Mouse (Mus musculus): Measurements from ENCODE around the gene Jak3. TPM values are rescaled to one million over a fixed set of nuclear protein-coding genes. Genes with fewer than 3 reads are reported as not detected.
A peak's percentile ranks its signal among the peaks of the same experiment; 100 is the strongest.
"Not testable (repeated sequence)": the region's sequence is repeated elsewhere in the genome, so short reads cannot be mapped to it uniquely, and the experiment has no call there.

Jak3 gene
- polyA plus RNA-seq, 1 experiment from 2014 or later = 3.5 TPM

DNA sequence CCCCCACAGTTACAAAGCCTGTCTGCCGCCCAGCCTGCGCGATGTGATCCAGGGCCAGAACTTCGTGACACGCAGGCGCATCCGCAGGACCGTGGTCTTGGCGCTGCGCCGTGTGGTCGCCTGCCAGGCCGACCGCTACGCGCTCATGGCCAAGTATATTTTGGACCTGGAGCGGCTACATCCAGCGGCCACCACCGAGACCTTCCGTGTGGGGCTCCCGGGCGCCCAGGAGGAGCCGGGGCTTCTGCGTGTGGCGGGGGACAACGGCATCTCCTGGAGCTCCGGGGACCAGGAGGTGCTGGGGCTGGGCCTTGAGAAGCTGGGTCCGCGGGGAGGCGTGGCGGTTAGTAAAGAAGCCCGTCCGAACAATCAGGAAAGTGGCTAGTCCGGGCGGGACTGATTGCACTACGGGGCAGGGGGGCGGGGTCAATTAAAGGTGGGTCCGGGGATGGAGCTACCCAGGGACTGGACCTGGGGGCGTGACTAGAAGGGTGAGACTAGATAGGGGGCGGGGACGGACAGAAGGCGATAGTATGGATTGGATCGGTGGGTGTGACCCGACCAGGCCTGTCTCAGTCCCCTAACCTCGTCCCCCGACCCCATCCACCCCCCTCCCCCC, 3.6 kb downstream of the Jak3 start:
- Histone ChIP-seq H3K9me3 (no peaks in the 10 kb centered on the region), H3K27me3 (peaks cover 98% of the 10 kb centered on the region), H3K27ac (no peak overlapping the region), H3K9ac (no peak overlapping the region), H3K4me3 (peak overlapping the region; percentile 33), H3K4me1 (replicated peaks) (peaks cover 31% of the 10 kb centered on the region), H3K4me2 (peak overlapping the region; percentile 51), H3K36me3 (no peaks in the 10 kb centered on the region)
- 1% methylated on average over 43 of the region's 46 CpGs for WGBS
- no peak for ATAC-seq (ENCODE audit: low FRiP score)

- H3K4me2 ChIP-seq = no peak overlapping the region
- H3K4me1 ChIP-seq (replicated peaks) = peaks cover 35% of the 10 kb centered on the region
- H3K9me3 ChIP-seq = no peaks in the 10 kb centered on the region
- H3K36me3 ChIP-seq = no peaks in the 10 kb centered on the region
- peak overlapping the region; percentile 8; the same call in 1 of the 2 replicates for H3K4me3 ChIP-seq
- H3K27ac ChIP-seq = no peak overlapping the region
- WGBS = 4% methylated on average over 21 of the region's 21 CpGs
- H3K27me3 ChIP-seq = peaks cover 99% of the 10 kb centered on the region
- no peak overlapping the region for H3K9ac ChIP-seq
- ATAC-seq (ENCODE audit: low FRiP score) = no peak
These were observed 4.4 kb downstream of the Jak3 start for GRCm38 (mm10) chr8:71680471-71680870.

DNA sequence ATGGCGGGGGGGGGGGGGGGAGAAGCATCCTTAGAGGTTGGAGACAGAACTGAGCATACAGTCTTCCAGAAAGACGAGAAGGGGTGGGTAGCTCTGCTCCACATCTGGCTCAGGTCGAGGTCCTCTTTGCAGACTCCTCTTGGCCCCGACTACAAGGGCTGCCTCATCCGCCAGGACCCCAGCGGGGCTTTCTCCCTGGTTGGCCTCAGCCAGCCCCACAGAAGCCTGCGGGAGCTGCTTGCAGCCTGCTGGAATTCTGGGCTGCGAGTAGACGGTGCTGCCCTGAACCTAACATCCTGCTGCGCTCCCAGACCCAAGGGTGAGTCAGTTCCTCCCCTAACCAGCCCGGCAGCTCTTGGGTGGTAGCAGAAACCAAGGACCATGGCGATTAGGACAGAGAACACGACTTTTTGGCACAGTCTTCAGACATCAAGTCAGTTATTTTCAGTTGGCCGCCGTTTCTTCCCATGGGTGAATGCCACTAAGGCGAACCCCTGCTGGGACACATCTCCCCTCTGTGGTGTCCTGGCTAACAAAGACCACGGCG, 5.3 kb downstream of the Jak3 start:
- ATAC-seq (ENCODE audit: low FRiP score) = no peak
- peaks cover 37% of the 10 kb centered on the region for H3K4me1 ChIP-seq (replicated peaks)
- no peak overlapping the region for H3K9ac ChIP-seq
- no peak overlapping the region for H3K27ac ChIP-seq
- no peaks in the 10 kb centered on the region for H3K9me3 ChIP-seq
- 6% methylated on average over 17 of the region's 18 CpGs for WGBS
- no peaks in the 10 kb centered on the region for H3K36me3 ChIP-seq
- H3K4me3 ChIP-seq = no peak overlapping the region
- H3K4me2 ChIP-seq = no peak overlapping the region
- H3K27me3 ChIP-seq = peaks cover 99% of the 10 kb centered on the region

- peaks cover 100% of the 10 kb centered on the region for H3K27me3 ChIP-seq
- H3K4me2 ChIP-seq = no peak overlapping the region
- H3K4me1 ChIP-seq (replicated peaks) = peaks cover 45% of the 10 kb centered on the region
- H3K9ac ChIP-seq = no peak overlapping the region
- no peaks in the 10 kb centered on the region for H3K36me3 ChIP-seq
- H3K9me3 ChIP-seq = no peaks in the 10 kb centered on the region
- H3K4me3 ChIP-seq = no peak overlapping the region
- 57% methylated on average over 12 of the region's 12 CpGs for WGBS
- no peak for ATAC-seq (ENCODE audit: low FRiP score)
- no peak overlapping the region for H3K27ac ChIP-seq
These were observed 6.7 kb downstream of the Jak3 start for GRCm38 (mm10) chr8:71682832-71683231.

DNA sequence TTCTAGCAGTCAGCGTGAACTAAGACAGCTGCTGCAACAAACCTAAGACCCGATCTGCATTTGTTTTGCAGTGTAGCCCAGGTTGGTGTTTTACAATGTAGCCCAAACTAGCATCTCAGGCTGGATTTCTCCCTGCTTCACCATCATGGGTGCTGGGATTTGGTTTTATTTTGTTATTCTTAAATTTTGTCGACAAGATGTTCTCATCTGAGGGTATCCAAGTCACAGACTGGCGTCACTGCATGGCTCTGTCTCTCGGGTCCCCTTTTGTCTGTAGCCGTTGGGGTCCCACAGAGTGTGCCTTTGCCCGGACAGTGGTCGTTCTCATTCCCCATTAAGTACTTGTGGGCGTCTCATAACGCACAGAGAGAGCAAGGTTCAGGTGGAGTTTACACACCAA, 8.6 kb downstream of the Jak3 start:
- Histone ChIP-seq H3K4me3 (no peak overlapping the region), H3K27me3 (peaks cover 100% of the 10 kb centered on the region), H3K4me1 (replicated peaks) (peaks cover 44% of the 10 kb centered on the region), H3K4me2 (no peak overlapping the region), H3K27ac (no peak overlapping the region), H3K9me3 (no peaks in the 10 kb centered on the region), H3K9ac (no peak overlapping the region), H3K36me3 (no peaks in the 10 kb centered on the region)
- WGBS = 15% methylated on average over 10 of the region's 10 CpGs
- ATAC-seq (ENCODE audit: low FRiP score) = no peak

DNA sequence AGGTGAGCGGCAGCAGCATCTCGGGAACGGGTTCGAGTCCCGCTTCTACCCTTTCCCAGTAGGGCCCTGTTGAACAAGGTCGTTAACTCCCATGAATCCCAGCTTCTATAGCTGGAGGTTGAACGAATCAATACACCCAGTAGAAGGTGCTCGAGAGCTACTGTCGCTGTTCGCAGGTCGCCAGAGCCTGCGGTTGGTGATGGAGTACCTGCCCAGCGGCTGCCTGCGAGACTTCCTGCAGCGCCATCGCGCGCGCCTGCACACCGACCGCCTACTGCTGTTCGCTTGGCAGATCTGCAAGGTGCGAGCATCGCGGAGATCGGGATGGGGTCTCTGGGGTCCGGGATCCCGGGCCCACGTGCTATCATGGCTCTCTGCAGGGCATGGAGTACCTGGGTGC, 9.5 kb downstream of the Jak3 start:
- Histone ChIP-seq H3K27me3 (peaks cover 100% of the 10 kb centered on the region), H3K4me1 (replicated peaks) (peaks cover 37% of the 10 kb centered on the region), H3K9me3 (no peaks in the 10 kb centered on the region), H3K27ac (no peak overlapping the region), H3K4me2 (peak overlapping the region; percentile 63), H3K9ac (peak overlapping the region; percentile 63), H3K36me3 (no peaks in the 10 kb centered on the region), H3K4me3 (peak overlapping the region; percentile 43)
- 4% methylated on average over 29 of the region's 29 CpGs for WGBS
- ATAC-seq (ENCODE audit: low FRiP score) = peak; percentile 44

DNA sequence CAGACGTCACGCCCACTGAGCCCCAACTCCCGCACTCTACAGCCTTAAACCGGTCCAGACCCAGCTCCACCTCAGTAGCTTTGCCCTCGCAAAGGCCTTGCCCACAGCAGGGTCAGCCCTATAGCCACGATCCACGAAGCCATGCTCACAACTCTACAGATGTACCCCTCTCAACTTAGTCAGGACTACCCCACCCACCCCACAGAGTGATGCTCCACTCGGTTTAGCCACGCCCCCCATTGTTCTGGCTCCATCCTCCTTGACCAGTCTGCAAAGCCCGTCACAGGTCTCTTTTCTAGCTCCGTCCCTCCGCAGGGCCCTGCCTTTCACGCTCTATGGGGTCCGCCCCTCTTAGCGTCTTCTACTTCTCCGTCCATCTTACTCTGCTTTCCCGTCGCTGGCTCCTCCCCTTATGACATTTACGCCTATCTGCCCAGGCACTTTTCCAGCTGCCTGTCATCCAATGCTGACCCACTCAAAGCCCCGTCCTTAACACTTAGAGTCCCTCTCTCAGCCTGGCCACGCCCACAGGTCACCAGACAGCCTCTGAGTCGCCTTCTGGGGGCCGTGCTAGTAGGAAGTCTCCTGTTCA, 10.1 kb downstream of the Jak3 start:
- Histone ChIP-seq H3K4me1 (replicated peaks) (peaks cover 34% of the 10 kb centered on the region), H3K4me3 (peak overlapping the region; percentile 43), H3K36me3 (no peaks in the 10 kb centered on the region), H3K9me3 (no peaks in the 10 kb centered on the region), H3K9ac (peak overlapping the region; percentile 63), H3K27ac (no peak overlapping the region), H3K4me2 (peak overlapping the region; percentile 63), H3K27me3 (peaks cover 100% of the 10 kb centered on the region)
- ATAC-seq (ENCODE audit: low FRiP score) = peak; percentile 70
- WGBS = 2% methylated on average over 23 of the region's 23 CpGs

DNA sequence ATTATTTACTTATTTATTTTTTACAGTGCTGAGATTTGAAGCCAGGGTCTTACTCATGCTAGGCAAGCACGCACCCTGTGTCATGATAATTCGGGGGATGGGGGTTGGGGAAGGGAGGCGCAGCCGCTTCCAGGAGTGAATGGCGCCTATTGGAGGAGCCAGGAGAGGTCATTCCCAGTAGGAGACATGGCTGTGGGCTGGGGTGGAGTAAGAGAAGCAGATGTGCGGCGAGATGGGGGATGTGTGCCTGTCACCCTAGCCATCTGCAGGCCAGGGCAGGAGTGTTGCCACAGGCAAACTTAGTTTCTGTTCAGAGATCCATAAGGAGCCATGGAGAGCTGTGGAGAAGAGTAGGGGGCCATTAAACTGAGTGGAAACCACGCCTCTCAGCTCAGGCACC, 11.5 kb downstream of the Jak3 start:
- Histone ChIP-seq H3K4me1 (replicated peaks) (peaks cover 33% of the 10 kb centered on the region), H3K9me3 (no peaks in the 10 kb centered on the region), H3K9ac (no peak overlapping the region), H3K4me2 (no peak overlapping the region), H3K36me3 (no peaks in the 10 kb centered on the region), H3K27me3 (peaks cover 100% of the 10 kb centered on the region), H3K27ac (no peak overlapping the region), H3K4me3 (no peak overlapping the region)
- ATAC-seq (ENCODE audit: low FRiP score) = no peak
- 0% methylated on average over 8 of the region's 8 CpGs for WGBS

- no peak within 1 kb of the TSS for H3K27ac ChIP-seq
- H3K9ac ChIP-seq = no peak within 1 kb of the TSS
- H3K9me3 ChIP-seq = no peaks in the 10 kb centered on the region
- peaks cover 43% of the 10 kb centered on the region for H3K4me1 ChIP-seq (replicated peaks)
- H3K27me3 ChIP-seq = peaks cover 100% of the 10 kb centered on the region
- ATAC-seq (ENCODE audit: low FRiP score) = no peak
- H3K4me3 ChIP-seq = 0 out of 2 replicates have a peak within 1 kb of the TSS, but pooled peaks have one; percentile 7
- no peaks in the 10 kb centered on the region for H3K36me3 ChIP-seq
- no peak within 1 kb of the TSS for H3K4me2 ChIP-seq
- 6% methylated on average over 33 of the region's 33 CpGs for WGBS
These were observed 12.9 kb downstream of the Jak3 start, which contains the start of gene Insl3 for GRCm38 (mm10) chr8:71689028-71689427. Gene Insl3, plus strand, starts transcription at chr8:71689214.

DNA sequence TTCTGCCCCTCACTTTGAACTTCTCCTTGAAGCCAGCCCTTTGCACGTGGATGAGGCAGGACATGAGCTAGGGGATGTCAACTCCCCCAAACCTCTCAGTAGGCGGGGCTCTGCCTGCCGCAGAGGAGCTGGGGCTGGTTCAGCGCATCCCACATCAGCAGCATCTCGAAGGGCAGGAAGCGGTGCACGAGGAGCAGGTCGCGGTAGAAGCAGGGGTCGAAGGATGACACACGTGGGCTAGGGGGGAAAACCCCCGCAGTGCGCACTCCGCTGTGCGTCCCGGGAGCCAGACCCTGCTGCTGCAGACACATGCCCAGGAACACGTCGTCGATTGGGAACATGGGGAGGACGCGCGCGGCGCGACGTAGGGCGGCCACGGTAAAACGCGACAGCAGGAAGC, 16.4 kb downstream of the Jak3 start:
- H3K4me3 ChIP-seq = peak overlapping the region; percentile 24; the same call in 1 of the 2 replicates
- WGBS = 5% methylated on average over 30 of the region's 30 CpGs
- H3K9me3 ChIP-seq = no peaks in the 10 kb centered on the region
- H3K36me3 ChIP-seq = no peaks in the 10 kb centered on the region
- peaks cover 97% of the 10 kb centered on the region for H3K27me3 ChIP-seq
- no peak for ATAC-seq (ENCODE audit: low FRiP score)
- H3K9ac ChIP-seq = no peak overlapping the region
- no peak overlapping the region for H3K4me2 ChIP-seq
- no peak overlapping the region for H3K27ac ChIP-seq
- H3K4me1 ChIP-seq (replicated peaks) = peaks cover 23% of the 10 kb centered on the region

GRCm38 (mm10) chr8:71693166-71694041, 17.3 kb downstream of the Jak3 start:
- H3K9ac ChIP-seq = peak overlapping the region; percentile 24; the same call in 1 of the 2 replicates
- H3K4me3 ChIP-seq = peak overlapping the region; percentile 24
- peaks cover 94% of the 10 kb centered on the region for H3K27me3 ChIP-seq
- H3K4me2 ChIP-seq = peak overlapping the region; percentile 40
- ATAC-seq (ENCODE audit: low FRiP score) = peak; percentile 47; the same call in 1 of the 2 replicates
- no peaks in the 10 kb centered on the region for H3K9me3 ChIP-seq
- peaks cover 18% of the 10 kb centered on the region for H3K4me1 ChIP-seq (replicated peaks)
- 10% methylated on average over 68 of the region's 68 CpGs for WGBS
- no peaks in the 10 kb centered on the region for H3K36me3 ChIP-seq
- H3K27ac ChIP-seq = no peak overlapping the region

- WGBS = 65% methylated on average over 12 of the region's 12 CpGs
These were observed 19.4 kb downstream of the Jak3 start for GRCm38 (mm10) chr8:71695456-71695855.

More at GRCm38 (mm10) chr8:71695456-71695855, 19.4 kb downstream of the Jak3 start:
- H3K27ac ChIP-seq; H3K4me3 ChIP-seq; ATAC-seq (ENCODE audit: low FRiP score); H3K9me3 ChIP-seq; H3K36me3 ChIP-seq; H3K9ac ChIP-seq; H3K4me2 ChIP-seq: not testable (repeated sequence)
- Histone ChIP-seq H3K27me3 (peaks cover 94% of the 10 kb centered on the region), H3K4me1 (replicated peaks) (peaks cover 15% of the 10 kb centered on the region)
